Mouse (Mus musculus) layer of hippocampus, postnatal 25 days (tissue): ENCODE measurements around the gene Tmco4. TPM values are rescaled to one million over a fixed set of nuclear protein-coding genes. Genes with fewer than 3 reads are reported as not detected.

Source experiments
- DNase-seq, 2 experiments: peaks; one replicate each; pipeline ENCODE4 v3.0.0; 2022; ENCODE audit warnings: mixed read lengths in 2 of 2, low spot score in 1 of 2; ENCODE audit errors: extremely low spot score in 1 of 2
- total RNA-seq, 2 experiments: library from RNA; stranded (reverse); gene quantifications; 2 replicates each; pipeline ENCODE4 v1.2.3; 2021

Tmco4 gene
- total RNA-seq, result 1 to 10 TPM; 2.8 to 3.5 TPM

- peak in 1 of 2 experiments; percentile 28 for DNase-seq
These were observed at the start of gene Tmco4 for GRCm38 (mm10) chr4:138972827-138973718. Gene Tmco4, plus strand, starts transcription at chr4:138972888.

- no peak for DNase-seq
These were observed 47.1 kb upstream of the Tmco4 start for GRCm38 (mm10) chr4:138925561-138925960.

- no peak for DNase-seq
These were observed 38.8 kb upstream of the Tmco4 start for GRCm38 (mm10) chr4:138933862-138934261.

DNA sequence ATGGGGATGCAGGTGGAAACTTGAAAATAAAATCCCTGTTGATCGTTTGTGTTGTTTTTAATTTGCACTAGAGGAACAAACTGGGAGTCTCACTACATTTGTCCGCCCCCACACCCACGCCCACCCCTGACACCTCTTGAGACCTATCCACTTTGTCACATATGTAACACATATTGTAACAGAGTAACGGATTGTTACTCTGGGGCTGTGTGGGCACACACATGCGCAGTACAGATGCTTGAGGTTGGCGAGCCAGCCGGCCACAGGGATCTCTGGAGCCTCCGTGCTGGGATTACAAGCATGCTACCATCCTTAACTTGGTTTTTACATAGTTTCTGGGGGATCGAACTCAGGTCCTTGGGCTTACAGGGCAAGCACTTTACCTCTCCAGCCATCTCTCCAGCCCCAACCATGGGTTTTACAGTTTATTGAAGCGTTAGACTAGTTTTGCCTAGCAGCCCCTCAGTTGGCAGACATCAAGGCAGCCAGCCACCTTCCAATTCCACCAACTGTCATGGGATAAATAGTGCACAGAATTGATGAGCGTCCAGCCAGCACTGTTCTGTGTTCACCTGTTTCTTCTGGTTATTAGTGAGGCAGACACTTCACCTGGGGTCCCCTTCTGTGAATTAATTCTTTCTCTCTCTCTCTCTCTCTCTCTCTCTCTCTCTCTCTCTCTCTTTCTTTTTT, 38.1 kb upstream of the Tmco4 start:
- DNase-seq, result no peak

- no peak for DNase-seq
These were observed 34.0 kb upstream of the Tmco4 start for GRCm38 (mm10) chr4:138938495-138939269.

DNA sequence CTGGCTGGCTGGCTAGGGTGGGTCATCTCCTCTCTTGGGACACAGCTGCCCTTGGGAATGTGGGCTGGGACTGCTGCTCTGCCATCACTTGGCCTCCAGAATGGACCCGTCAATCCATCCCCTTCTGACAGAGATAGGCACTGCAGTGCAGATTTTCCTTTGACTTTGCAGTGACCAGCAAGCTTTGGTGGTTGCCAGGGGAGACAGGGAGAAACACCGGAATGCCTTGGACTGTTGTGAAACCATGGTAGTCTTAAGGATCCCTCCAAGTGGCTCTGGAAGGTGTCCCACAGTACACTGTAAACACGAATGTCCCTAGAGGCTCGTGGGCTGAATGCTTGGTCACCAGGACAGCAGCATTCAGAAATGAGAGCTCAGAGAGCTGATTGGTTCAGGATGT, 33.2 kb upstream of the Tmco4 start:
- DNase-seq, result no peak

DNA sequence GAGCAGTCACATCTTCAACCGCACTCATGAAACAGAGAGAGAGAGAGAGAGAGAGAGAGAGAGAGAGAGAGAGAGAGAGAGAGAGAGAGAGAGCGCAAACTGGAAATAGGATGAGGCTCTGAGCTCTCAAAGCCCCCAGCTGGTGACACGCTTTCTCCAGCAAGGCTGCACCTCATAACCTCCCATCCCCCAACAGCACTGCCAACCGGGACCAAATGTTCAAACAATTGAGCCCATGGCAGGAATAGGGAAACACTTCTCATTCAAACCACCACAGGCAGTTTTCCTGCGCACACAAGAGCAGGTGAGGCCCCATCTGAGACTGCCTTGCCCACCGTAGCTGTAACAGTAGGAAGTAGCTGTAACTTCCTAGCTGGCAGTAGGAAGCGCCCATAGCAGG, 31.3 kb upstream of the Tmco4 start:
- no peak for DNase-seq

- no peak for DNase-seq
These were observed 30.7 kb upstream of the Tmco4 start for GRCm38 (mm10) chr4:138941966-138942365.

GRCm38 (mm10) chr4:138943730-138944129, 29.0 kb upstream of the Tmco4 start:
- DNase-seq, result peak in 1 of 2 experiments; percentile 52

DNA sequence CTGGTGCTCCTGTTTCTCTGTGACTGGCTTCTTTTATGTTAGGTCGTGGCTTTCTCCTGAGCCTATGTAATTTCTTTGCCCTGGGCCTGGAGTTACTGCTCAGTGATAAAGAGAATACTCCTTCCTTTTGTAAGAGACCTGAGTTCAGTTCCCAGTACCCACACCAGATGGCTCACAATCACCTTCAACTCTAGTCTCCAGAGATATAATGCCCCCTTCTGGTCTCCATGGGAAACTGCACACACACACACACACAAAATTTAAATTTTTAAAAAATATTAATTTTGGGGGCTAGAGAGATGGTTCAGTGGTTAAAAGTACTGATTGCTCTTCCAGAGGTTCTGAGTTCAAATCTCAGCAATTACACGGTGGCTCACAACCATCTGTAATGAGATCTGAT, 24.4 kb upstream of the Tmco4 start:
- DNase-seq, result no peak

- DNase-seq, result no peak
These were observed 14.1 kb upstream of the Tmco4 start for GRCm38 (mm10) chr4:138958612-138959011.

DNA sequence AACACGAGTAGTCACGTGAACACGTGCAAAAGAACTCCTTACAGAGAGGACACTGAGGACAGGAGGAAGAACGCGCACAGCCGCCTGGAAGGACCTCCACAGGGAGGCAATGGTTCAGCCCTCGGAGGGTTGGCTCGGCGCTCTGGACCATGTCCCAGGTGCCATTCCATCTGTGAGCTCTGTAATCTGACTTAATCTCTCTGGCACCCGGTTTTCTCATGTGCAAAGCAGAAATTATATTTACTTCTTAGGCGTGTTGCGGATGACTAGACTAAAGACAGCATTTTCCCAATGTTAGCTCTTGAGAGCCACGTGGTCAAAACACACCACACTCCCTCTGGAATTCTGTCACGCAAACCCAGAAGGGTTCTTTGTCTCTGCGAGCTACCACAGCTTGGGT, 13.6 kb upstream of the Tmco4 start:
- no peak for DNase-seq

DNA sequence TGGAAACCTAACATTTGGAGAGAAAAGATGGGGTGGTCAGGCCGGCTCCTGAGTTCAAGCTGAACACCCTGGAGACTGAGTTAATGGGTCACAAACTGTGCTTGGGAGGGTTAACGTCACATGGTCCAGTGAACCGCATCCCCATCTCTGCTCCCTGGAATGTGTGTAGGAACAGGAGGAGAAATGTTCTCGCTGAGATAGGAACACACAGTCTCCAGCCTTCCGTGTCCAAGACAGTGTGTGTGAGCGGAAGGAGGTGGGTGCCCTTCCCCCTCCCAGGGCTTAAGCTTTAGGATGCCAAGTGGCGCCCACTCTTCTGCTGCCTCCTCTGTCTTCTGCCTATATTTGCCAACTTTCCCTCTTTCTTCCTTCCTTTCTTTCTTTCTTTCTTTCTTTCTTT, 12.8 kb upstream of the Tmco4 start:
- no peak for DNase-seq

- no peak for DNase-seq
These were observed 10.0 kb upstream of the Tmco4 start for GRCm38 (mm10) chr4:138962719-138963118.

DNA sequence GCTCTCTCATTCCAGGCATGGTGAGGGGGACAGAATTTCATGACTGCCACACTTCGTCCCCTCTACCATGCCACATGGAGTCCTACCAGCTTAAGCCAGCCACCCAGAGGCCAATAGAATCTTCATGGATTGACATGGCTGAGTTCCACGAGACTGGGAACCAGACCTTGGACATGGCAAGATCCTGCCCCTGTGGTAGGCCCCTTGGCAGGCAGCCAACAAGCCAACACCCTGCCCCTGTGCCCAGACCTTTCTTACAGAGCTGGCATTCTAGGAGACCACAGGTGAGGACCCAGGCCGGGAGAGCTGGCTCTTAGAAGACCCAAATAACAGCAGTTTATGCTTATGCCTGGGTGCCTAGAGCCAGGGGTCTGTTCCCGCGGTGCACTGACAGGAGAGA, 6.8 kb upstream of the Tmco4 start:
- no peak for DNase-seq

DNA sequence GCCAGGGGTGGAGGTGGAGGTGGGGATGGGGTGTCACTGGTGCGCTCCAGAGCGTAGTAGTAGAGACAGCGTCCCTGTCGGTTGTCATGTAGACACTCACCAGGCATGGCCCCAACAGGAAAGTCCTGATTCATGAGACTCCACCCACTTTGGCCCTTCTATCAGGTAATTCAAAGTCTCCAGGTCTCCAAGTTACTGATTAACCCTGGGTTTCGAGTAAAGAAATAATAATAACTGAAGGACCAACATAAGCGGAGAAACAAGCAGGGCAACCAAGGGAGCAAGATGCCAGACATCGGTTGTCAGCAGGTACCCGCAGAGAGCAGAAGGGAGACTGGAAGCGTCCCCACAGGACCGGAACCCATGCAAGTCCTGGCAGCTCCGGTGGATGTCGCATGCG, 5.8 kb upstream of the Tmco4 start, which contains the start of gene Rnf186:
Rnf186 (plus strand) TSS at position 247 of the 400 bp plus-strand sequence.
- DNase-seq, result no peak

DNA sequence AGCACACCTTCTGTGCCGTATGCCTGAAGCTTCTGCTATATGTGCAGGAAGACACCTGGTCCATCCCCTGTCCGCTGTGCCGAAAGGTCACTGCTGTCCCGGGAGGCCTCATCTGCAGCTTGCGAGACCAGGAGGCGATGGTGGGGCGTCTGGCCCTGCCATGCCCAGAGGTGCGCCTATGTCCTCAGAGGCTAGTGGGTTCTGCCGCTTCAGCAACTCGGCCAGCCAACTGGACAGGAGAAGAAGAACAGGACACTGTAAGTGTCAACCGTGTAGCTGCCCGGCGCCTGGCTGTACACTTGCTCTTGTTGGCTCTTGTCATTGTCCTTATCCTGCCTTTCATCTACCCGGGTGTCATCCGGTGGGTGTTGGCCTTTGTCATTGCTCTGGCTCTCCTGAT, 5.2 kb upstream of the Tmco4 start:
- no peak for DNase-seq

DNA sequence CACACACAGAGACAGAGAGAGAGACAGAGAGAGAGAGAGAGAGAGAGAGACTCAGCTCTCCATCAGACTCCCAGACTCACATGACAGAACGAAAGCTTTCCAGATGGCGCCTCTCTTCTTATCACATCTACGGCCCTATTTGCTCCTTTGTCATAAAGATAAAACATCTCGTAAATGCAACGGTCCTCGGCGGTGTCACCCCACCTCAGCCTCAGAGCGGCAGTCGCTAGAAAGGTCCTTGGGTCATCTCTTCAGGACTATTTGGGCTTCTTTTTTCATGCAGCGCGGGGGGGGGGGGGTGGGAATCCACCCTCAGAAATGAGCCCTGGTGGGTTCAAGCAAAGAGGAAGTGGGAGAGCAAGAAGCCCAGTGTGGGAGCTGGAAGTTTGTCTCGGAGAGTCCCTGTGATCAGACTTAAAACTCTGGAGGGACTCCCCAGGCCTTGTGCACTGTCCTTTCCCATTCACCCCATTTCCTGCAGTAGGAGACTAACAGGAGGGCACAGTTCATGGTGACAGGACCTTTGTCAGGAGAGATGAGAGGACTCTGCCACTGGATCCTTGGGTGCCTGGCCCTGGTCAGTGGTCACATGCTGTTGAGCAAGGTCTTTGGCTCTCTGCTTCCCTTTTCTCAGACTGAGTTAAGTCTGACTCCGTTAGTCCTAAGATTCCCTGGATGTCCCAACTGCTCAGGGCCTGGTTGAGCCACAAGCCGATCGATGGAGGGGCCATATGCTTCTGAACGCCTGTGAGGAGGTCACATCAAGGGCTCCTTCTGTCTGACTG, 3.7 kb upstream of the Tmco4 start:
- DNase-seq, result no peak

GRCm38 (mm10) chr4:138969736-138970135, 3.0 kb upstream of the Tmco4 start:
- DNase-seq, result no peak

DNA sequence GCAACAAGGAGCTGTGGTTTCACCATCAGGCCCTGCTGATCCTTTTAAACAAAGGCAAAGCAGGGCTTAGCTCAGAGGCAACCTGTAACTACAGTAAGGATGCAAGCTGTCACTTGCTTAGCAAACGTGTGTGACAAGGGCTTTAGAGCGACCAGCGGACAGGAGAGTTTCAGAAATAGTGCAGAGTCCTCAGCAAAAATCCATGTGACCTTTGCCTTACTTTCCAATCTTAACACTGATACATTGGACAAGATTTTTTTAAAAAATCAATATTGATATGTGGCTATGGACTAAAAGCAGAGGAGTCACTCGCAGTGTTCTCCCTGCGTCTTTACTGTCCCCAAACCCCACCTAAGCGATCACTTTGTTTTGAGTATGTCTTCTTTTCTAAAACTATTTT, 1.3 kb upstream of the Tmco4 start:
- DNase-seq, result no peak
